Mouse (Mus musculus): Measurements from ENCODE around the gene Ccr4. TPM values are rescaled to one million over a fixed set of nuclear protein-coding genes. Genes with fewer than 3 reads are reported as not detected.

Ccr4 gene
- polyA plus RNA-seq, 1 experiment from 2014 or later: not detected

DNA sequence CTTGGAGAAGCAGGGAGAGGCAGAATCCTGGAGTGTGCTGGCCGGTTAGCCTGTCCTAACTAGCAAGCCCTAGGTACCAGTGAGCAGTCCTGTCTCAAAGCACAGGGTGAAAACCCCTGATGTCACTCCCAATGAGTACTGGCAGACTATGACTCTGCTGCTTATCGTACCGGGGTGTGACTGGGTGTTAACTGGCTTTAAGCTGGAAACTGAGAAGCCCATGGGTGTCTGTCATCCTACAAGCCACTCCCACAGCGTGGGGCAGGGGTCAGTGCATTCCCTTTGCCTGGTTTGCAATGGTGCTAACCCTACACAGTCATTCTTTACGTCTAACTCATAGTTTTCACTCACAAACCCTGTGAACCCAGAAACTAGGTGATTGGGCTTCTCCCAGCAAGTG lies 36.5 kb downstream of the Ccr4 start:
- no peak overlapping the region for H3K4me3 ChIP-seq (ENCODE audit: inconsistent target)
- peaks cover 41% of the 10 kb centered on the region for H3K36me3 ChIP-seq (ENCODE audit: inconsistent target)
- H3K27ac ChIP-seq: no peak overlapping the region
- WGBS (ENCODE audit: missing documents): 99% methylated on average over 5 of the region's 5 CpGs
- H3K79me2 ChIP-seq (ENCODE audit: inconsistent target): no peaks in the 10 kb centered on the region

DNA sequence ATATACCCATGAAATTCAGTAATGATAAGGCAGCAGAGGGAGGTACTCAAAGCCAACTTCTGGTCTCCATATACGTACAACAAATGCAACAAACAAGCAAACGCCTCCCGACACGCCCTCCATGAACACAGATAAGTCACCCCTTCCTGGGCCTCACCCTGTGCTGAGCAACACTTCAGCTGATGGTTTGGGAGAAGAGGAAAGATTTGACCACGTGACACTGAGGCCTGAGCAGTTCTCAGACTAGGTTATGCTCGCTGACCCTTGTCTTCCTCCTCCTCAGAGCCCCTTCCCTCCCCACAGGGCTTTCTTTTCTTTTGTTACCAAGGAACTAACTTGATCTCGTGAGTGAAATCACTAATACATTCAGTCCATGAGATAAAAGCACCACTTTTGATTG lies 37.8 kb downstream of the Ccr4 start:
- 98% methylated on average over 7 of the region's 7 CpGs for WGBS (ENCODE audit: missing documents)
- peaks cover 41% of the 10 kb centered on the region for H3K36me3 ChIP-seq (ENCODE audit: inconsistent target)
- no peak overlapping the region for H3K4me3 ChIP-seq (ENCODE audit: inconsistent target)
- no peak overlapping the region for H3K27ac ChIP-seq
- no peaks in the 10 kb centered on the region for H3K79me2 ChIP-seq (ENCODE audit: inconsistent target)

DNA sequence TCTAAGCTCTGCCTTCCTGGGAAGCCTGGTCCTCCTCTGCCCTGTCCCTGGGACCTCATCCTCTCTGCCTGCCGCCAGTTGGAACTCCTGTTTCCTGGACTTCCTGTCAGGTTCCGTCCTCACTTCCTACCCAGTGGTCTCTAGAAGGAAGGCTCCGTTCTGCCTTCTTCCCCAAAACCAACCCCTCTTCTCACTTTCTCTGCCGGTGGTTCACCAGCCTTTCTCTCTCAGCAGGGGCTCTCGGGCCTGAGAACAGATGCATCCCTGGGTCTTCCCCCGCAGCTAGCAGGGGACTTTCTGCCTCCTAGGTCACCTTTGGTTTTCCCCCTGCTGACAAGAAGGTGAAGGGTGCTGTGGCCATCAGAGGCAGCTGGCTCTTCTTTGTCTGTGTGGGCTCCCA lies 39.3 kb downstream of the Ccr4 start:
- H3K4me3 ChIP-seq (ENCODE audit: inconsistent target): no peak overlapping the region
- H3K79me2 ChIP-seq (ENCODE audit: inconsistent target): no peaks in the 10 kb centered on the region
- 62% methylated on average over 6 of the region's 6 CpGs for WGBS (ENCODE audit: missing documents)
- peaks cover 55% of the 10 kb centered on the region for H3K36me3 ChIP-seq (ENCODE audit: inconsistent target)
- no peak overlapping the region for H3K27ac ChIP-seq

DNA sequence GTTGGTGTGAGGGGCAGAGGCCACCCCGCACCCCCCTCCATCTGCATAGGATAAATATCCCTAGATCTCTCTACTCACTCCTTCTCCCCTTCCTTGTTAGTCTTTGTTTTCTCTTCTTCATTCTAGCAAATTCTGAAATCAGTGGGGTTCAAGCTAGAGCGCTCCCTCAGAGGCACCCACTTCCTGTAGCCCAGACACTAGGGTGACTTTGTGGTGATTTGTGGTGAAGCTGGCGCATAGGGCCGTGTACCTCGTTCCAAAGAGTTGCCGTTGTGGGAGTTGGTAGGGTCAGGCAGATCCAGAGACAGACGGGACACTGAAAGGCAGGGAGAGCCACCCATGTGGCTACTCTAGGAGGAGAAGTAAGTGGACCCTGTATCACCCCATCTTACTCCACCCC lies 42.1 kb downstream of the Ccr4 start:
- WGBS (ENCODE audit: missing documents): 78% methylated on average over 7 of the region's 7 CpGs
- no peak overlapping the region for H3K4me3 ChIP-seq (ENCODE audit: inconsistent target)
- H3K79me2 ChIP-seq (ENCODE audit: inconsistent target): no peaks in the 10 kb centered on the region
- H3K36me3 ChIP-seq (ENCODE audit: inconsistent target): peaks cover 73% of the 10 kb centered on the region
- no peak overlapping the region for H3K27ac ChIP-seq

DNA sequence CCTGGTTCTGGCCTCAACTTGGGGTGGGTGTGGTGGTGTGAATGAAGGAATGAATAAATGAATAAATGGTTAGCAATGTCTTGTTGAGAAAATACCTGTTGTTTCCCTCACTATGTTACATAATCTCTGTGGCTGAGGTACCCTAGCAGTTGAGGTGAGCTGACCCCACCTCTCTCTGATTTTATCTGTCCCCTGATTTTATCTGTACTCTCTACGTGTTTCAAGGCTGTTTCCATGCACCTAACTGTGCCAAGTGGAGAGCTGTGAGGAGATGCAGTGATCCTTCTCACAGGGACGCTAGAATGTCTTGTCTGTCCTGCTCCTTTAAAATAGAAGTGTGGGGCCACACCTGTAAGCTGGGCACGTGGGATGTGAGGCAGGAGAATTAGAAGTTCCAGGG lies 46.3 kb downstream of the Ccr4 start:
- H3K4me3 ChIP-seq (ENCODE audit: inconsistent target): no peak overlapping the region
- peaks cover 53% of the 10 kb centered on the region for H3K36me3 ChIP-seq (ENCODE audit: inconsistent target)
- 89% methylated on average over 3 of the region's 3 CpGs for WGBS (ENCODE audit: missing documents)
- no peak overlapping the region for H3K27ac ChIP-seq
- no peaks in the 10 kb centered on the region for H3K79me2 ChIP-seq (ENCODE audit: inconsistent target)

DNA sequence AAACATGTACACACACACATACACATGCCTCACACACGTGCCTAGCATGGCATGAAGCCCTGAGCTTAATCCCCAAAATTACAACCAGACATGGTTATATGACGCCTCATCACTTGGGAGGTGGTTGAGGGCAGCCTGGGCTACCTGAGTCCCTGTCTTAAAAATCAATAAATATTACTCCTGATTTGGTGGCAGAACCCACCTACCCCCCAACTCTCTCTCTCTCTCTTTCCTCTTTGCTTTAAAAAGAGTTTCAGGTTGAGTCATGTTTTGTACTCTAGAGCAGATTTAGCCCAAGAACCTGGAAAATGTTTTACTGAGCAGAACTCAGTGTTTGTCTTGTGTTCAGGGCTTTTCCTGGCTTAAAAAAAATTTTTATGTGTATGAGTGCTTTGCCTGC lies 49.3 kb downstream of the Ccr4 start:
- 100% methylated on average over 2 of the region's 2 CpGs for WGBS (ENCODE audit: missing documents)
- Histone ChIP-seq H3K79me2 (ENCODE audit: inconsistent target) (no peaks in the 10 kb centered on the region), H3K4me3 (ENCODE audit: inconsistent target) (no peak overlapping the region), H3K27ac (no peak overlapping the region), H3K36me3 (ENCODE audit: inconsistent target) (peaks cover 43% of the 10 kb centered on the region)

DNA sequence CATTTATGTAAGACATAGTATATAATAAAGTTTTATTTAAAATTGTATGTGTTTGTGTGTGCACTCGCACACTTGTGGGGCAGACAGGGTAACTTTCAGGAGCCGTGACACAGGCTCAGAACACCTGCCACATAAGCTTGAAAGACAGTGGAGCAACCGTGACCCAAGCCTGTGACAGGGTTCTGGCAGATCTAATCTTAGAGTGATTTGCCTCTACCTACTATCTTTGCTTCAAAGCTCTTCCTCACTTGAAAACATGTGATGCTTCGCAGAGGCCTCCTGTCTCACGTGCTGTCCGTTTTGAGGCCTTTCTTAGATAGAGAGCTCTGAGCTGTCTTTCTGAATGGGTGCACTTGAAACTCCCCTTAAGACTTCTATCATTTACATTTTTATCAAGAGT lies 52.3 kb downstream of the Ccr4 start:
- Histone ChIP-seq H3K79me2 (ENCODE audit: inconsistent target) (no peaks in the 10 kb centered on the region), H3K4me3 (ENCODE audit: inconsistent target) (no peak overlapping the region), H3K27ac (no peak overlapping the region), H3K36me3 (ENCODE audit: inconsistent target) (peaks cover 24% of the 10 kb centered on the region)
- 95% methylated on average over 6 of the region's 6 CpGs for WGBS (ENCODE audit: missing documents)

DNA sequence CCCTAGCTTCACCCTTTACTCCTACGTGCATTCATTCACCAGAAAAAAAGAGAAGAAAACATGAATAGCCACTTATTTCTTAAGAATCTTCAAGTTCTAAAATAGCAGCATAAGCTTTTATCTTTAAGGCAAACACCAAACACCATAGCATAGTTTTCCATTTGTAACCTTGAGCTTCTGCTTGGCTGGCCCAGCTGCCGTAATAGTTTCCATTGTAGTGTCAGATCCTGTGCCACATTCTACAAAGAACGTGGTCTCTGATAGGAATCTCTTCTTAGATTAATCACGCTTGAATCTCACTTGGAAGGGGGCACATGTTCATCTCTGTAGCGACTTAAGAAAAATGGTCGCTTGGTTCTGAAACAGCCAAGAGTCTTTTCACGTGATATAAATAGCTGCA lies 53.1 kb downstream of the Ccr4 start:
- Histone ChIP-seq H3K27ac (no peak overlapping the region), H3K36me3 (ENCODE audit: inconsistent target) (peaks cover 16% of the 10 kb centered on the region), H3K79me2 (ENCODE audit: inconsistent target) (no peaks in the 10 kb centered on the region), H3K4me3 (ENCODE audit: inconsistent target) (no peak overlapping the region)
- WGBS (ENCODE audit: missing documents): 95% methylated on average over 7 of the region's 7 CpGs

DNA sequence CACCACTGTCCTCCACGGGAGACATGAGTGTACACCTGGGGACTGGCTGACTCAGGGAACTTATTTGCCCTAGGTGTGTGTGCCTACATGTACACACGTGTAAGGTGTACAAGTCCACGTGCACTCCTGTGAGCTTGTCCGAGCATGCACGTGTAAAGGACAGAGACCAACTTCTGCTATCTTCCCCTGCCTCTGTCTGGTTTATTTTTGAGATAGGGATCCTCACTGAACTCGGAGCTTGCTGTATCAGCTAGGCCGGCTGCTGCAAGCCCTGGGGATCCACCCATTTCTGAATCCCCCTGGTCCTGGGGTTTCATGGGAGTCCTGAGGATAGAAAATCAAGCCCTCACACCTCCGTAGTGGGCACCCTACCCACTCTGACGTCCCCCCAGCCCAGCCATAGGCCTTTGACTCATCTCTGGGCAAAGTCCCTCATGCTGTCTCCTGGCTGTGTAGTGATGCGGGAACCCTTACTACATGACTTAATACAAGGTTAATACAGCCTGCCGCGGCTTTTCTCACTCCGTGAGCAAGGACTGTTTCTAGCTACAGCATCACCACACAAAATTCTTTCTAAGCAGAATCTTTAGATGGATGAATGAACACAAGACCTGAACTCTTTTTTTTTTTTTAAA lies 55.5 kb downstream of the Ccr4 start:
- 96% methylated on average over 13 of the region's 13 CpGs for WGBS (ENCODE audit: missing documents)
- Histone ChIP-seq H3K36me3 (ENCODE audit: inconsistent target) (peaks cover 7% of the 10 kb centered on the region; the same call in 1 of the 2 replicates), H3K79me2 (ENCODE audit: inconsistent target) (no peaks in the 10 kb centered on the region), H3K27ac (no peak overlapping the region), H3K4me3 (ENCODE audit: inconsistent target) (no peak overlapping the region)

DNA sequence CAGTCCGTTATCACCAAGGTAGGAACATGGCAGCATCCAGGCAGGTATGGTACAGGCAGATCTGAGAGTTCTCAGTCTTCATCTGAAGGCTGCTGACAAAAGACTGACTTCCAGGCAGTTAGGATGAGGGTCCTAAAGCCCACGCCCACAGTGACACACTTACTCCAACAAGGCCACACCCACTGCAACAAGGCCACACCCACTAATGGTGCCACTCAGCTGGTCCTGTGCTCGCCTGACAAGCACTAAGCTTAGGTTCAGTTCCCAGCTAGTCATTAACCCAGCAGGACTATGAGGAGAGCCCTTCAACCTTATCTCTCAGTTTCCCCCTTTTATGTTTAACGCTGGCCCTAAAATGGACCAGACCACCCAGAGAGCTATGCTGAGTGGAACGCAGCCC lies 56.0 kb downstream of the Ccr4 start:
- H3K36me3 ChIP-seq (ENCODE audit: inconsistent target): peaks cover 7% of the 10 kb centered on the region; the same call in 1 of the 2 replicates
- H3K27ac ChIP-seq: no peak overlapping the region
- 98% methylated on average over 5 of the region's 5 CpGs for WGBS (ENCODE audit: missing documents)
- no peak overlapping the region for H3K4me3 ChIP-seq (ENCODE audit: inconsistent target)
- H3K79me2 ChIP-seq (ENCODE audit: inconsistent target): no peaks in the 10 kb centered on the region

DNA sequence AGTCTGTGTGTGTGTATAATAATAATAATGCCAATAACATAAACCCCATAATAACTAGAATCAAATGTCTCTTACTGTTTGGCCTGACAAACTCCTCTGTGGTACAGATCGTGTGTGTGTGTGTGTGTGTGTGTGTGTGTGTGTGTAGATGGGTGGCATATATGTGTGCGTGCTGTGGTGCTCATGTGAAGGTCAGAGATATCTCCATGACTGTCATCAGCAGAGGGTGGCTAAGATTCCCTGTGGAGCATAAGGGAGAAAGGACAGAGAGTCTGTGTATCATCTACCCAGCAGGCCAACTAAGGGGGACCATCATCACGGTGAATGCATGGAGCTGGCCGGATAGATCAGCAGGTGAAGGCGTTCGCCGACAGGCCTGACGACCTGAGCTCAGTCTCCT lies 57.8 kb downstream of the Ccr4 start:
- Histone ChIP-seq H3K36me3 (ENCODE audit: inconsistent target) (peaks cover 18% of the 10 kb centered on the region; the same call in 1 of the 2 replicates), H3K79me2 (ENCODE audit: inconsistent target) (no peaks in the 10 kb centered on the region), H3K27ac (no peak overlapping the region), H3K4me3 (ENCODE audit: inconsistent target) (no peak overlapping the region)
- WGBS (ENCODE audit: missing documents): 93% methylated on average over 8 of the region's 8 CpGs

DNA sequence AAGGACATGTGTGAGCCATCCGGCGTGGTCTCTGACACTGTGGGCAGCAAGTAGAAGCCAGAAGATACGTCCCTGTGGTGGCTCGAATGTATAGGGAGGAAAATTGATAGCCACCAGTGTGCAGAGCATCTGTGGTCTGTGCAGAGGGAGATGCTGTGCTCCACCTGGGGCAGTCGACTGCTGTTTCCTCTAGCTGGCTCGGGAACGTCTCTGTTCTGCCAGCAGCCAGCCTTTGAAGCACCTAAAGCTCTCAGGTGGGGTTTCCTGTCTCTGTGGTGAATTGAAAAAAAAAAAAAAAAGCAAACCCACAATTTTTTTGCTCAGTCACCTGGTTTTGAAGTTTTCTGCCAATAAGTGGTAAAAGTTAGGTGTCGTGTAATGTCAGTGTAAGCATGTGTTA lies 61.4 kb downstream of the Ccr4 start:
- Histone ChIP-seq H3K27ac (no peak overlapping the region), H3K4me3 (ENCODE audit: inconsistent target) (no peak overlapping the region), H3K79me2 (ENCODE audit: inconsistent target) (no peaks in the 10 kb centered on the region), H3K36me3 (ENCODE audit: inconsistent target) (peaks cover 12% of the 10 kb centered on the region; the same call in 1 of the 2 replicates)
- 81% methylated on average over 8 of the region's 8 CpGs for WGBS (ENCODE audit: missing documents)

DNA sequence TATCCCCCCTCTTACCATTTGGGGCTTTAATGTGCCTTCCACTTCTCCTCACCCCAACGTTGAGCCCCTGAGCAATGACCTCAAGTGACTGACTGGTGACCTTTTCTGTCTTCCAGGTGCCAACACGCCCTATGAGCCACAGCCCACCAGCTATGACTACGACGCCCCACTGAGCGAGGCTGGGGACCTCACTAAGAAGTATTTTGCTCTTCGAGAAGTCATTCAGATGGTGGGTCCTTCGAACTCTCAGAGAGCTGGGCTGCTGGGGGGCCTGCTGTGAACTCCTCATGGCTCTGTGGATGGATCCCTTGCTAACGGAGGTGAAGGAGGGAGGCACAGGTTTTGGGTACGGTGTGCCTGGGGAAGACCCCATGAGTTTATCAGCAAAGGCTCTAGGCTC lies 61.8 kb downstream of the Ccr4 start:
- Histone ChIP-seq H3K36me3 (ENCODE audit: inconsistent target) (peaks cover 16% of the 10 kb centered on the region), H3K79me2 (ENCODE audit: inconsistent target) (no peaks in the 10 kb centered on the region), H3K4me3 (ENCODE audit: inconsistent target) (no peak overlapping the region), H3K27ac (no peak overlapping the region)
- WGBS (ENCODE audit: missing documents): 94% methylated on average over 9 of the region's 9 CpGs

DNA sequence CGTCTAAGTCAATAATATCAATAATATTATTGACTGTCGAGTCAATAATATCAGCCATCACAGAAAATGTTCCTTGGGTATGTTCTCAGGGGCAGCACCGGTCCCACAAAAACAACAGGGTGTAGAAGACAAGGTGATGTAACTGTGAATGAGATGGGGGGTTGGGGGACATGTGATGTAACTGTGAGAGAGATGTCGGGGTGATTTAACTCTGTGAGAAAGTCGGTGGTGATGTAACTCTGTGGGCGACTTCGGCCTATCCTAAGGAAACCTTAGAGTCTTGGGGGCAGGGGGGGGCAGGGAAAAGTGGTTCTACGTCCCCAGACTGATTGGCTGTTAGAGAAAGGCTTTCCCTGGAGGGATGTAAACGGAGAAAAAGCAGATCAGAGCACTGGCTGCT lies 62.5 kb downstream of the Ccr4 start:
- Histone ChIP-seq H3K4me3 (ENCODE audit: inconsistent target) (no peak overlapping the region), H3K27ac (no peak overlapping the region), H3K36me3 (ENCODE audit: inconsistent target) (peaks cover 21% of the 10 kb centered on the region), H3K79me2 (ENCODE audit: inconsistent target) (no peaks in the 10 kb centered on the region)
- 67% methylated on average over 9 of the region's 9 CpGs for WGBS (ENCODE audit: missing documents)

DNA sequence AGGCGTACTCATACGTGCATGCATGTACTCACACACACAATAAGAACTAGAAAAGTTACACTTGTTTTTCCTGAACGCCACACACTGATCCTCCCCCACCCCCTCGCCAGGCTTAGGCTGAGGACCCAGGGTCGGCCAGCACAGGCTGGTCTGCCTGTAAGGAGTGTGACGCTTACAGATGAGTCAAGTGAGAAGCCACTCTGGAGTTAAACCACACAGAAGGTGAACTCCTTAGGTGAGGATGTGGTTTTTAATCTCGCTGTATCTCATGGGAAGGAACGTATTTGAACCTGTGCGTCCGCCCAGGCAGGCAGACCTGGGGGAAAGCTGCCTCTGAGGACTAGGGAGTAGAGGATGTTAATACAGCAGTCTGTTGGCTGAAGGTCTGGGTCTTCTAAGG lies 64.2 kb downstream of the Ccr4 start:
- H3K4me3 ChIP-seq (ENCODE audit: inconsistent target): no peak overlapping the region

More for the DNA sequence above, 64.2 kb downstream of the Ccr4 start:
- no peaks in the 10 kb centered on the region for H3K79me2 ChIP-seq (ENCODE audit: inconsistent target)
- H3K27ac ChIP-seq: no peak overlapping the region
- H3K36me3 ChIP-seq (ENCODE audit: inconsistent target): peaks cover 21% of the 10 kb centered on the region
- WGBS (ENCODE audit: missing documents): 93% methylated on average over 10 of the region's 10 CpGs

Data from macrophage (primary cell).